Mouse (Mus musculus) c-Kit-negative CD71-positive TER-119-positive erythroid progenitor cells, embryonic 14.5 days (primary cell): Measurements from ENCODE around the gene Ctsh.
"Not testable (repeated sequence)": the region's sequence is repeated elsewhere in the genome, so short reads cannot be mapped to it uniquely, and the experiment has no call there.

Source experiments
- DNase-seq: peaks from one replicate; pipeline ENCODE4 v3.0.0-alpha.2; 2013; ENCODE audit warnings: low read depth, low spot score

The Ctsh gene

DNA sequence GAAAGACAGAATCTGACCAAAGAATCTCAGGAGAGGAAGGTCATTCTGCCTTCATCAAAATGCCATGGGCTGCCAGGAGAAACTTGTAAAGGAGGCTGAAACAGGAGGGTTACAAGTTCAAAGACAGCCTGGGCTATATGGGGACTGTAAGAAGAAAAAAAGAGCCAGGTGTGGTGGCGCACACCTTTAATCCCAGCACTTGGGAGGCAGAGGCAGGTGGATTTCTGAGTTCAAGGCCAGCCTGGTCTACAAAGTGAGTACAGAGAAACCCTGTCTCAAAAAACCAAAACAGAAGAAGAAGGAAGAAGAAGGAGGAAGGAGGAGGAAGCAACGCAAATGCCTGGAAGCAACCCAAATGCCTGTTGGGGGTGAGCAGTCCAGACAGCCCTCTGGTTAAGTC, at the start of gene Ctsh:
Ctsh (plus strand) TSS at position 301 of the 400 bp plus-strand sequence.
- DNase-seq, result no peak

GRCm38 (mm10) chr9:90006432-90006831, 47.5 kb upstream of the Ctsh start:
- no peak for DNase-seq

DNA sequence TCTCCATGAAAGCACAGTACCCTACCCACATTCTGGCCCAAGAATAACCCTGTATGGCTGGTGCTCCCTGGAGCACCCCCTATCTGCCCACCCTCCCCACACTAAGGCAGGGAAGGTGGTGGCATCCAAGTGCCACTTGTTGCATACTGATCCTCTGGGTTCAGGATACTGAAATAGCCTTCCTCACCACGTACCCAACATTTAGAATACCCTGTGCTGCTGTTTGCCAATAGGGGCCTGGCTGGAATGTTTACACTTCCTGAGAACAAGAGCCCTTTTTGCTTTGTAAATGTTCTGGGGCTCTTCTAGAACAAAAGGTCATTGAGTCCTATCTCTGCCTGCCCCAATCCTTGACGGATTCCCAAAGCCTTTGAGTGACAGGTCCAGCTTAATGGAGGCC, 46.9 kb upstream of the Ctsh start:
- no peak for DNase-seq

DNA sequence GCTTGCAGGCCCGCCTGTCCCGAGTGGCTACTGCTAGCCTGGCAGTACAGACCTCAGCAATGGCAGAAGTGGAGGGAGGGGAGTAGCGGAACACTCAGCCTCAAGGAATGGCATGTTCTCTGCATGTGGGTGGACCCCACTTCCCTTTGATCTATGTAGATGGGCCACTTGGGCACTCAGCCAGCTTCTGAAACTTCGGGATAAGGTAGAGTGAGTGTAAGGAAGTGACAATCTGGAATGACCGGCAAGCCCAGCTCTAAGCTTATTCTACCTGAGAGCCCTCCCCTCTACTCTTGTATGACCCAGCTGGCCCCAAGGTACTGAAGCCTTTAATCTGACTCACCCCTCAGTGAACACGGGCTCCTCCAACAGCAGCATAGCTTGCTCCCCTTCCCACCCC, 45.8 kb upstream of the Ctsh start:
- no peak for DNase-seq

GRCm38 (mm10) chr9:90011849-90012248, 42.1 kb upstream of the Ctsh start:
- no peak for DNase-seq

DNA sequence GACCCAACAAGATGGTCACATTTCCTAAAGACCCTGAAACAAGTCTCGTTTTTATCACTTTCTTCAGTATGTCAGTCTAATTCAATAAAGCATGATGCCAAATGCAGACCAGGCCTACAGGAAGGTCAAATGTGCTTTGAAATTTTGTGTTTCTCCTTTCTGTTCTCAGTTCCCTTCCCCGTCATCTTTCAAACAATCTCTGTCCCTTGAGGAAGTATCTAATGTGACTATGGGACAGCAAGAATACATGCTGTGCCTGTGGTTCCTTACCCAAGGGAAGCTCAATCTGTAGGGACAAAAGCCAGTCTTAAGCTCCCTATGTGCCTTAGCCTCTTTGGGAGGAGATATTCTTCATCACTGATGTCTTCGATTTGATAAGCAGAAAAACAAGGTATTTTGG, 39.3 kb upstream of the Ctsh start:
- DNase-seq, result no peak

- no peak for DNase-seq
Observed at GRCm38 (mm10) chr9:90016204-90016603, 37.7 kb upstream of the Ctsh start.

GRCm38 (mm10) chr9:90020866-90021265, 33.1 kb upstream of the Ctsh start:
- DNase-seq, result no peak

- DNase-seq, result no peak
Observed at GRCm38 (mm10) chr9:90021442-90021841, 32.5 kb upstream of the Ctsh start.

DNA sequence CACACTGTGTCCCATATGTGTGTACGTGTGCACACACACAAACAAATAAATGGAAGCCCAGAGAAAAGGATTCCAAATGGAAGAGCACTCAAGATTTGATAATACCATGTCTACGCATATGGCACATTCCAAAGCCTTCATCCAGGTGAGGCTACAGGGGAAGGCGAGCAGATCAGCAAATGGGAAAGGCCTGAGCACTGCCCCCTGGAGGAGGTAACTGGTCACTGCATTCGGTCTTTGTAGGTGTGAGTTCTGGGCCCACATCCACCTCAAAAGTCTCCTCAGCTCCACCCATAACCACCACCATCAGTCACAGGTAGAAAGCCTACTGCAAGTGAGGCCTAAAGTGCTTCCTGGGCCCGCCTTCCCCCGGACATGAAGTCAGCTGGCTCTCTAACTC, 26.2 kb upstream of the Ctsh start:
- no peak for DNase-seq

DNA sequence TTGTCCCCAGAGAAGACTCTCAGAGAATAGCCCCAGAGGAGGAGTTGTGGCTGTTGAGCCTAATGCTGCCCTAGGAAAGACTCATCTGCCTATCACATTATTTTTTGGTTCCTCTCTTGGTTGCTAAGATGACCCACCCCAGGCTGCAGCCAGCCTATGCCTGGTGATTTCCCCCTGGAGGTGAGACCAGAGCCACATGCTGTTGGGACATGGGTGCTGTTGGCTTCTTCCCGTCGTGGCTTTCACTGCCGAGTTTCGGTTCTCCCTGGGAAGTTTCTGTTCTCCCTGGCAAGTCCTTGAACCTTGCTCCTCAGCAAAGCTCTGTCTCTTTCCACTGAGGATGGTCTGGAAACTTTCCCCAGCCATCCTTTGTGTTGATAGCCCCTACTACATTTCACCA, 20.0 kb upstream of the Ctsh start:
- DNase-seq, result no peak

DNA sequence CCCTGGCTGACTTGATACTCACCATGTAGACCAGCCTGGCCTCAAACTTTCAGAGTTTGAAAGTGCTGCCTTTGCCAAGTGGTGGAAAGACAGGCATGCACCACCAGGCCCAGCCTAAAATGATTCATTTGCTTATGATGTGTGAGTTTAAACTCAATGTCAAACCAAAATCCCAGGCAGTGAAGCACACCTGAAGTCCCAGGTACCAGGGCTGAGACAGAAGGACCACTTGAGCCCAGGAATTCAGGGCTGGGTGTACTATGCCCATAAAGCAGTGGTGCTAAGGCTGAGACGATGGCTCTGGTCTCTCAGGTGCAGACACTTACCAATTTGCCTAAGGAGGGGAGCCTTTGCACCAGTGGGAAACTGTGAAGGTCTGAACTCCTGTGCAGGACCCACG, 18.8 kb upstream of the Ctsh start:
- DNase-seq, result no peak

- no peak for DNase-seq
Observed at GRCm38 (mm10) chr9:90035794-90036193, 18.2 kb upstream of the Ctsh start.

GRCm38 (mm10) chr9:90036313-90036712, 17.6 kb upstream of the Ctsh start:
- no peak for DNase-seq

DNA sequence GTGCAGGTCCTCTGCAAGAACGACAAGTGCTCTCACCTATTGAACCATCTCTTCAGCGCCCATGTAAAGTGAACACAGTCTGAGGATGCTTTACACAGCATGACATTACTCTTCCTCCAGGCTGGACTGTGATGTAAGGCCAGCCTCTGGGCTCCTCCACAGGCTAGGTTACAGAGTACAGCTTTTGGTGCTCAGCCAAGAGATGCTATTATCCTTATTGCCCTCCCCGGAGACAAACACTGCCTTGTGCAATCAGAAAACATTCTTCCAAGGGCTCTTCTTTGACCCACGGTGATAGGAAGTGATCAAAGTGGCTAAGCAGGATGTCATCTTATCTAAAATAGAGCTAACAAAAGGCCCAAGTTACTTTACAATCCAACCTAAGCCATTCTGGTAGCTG, 15.4 kb upstream of the Ctsh start:
- DNase-seq, result no peak

GRCm38 (mm10) chr9:90040916-90041315, 13.0 kb upstream of the Ctsh start:
- no peak for DNase-seq

DNA sequence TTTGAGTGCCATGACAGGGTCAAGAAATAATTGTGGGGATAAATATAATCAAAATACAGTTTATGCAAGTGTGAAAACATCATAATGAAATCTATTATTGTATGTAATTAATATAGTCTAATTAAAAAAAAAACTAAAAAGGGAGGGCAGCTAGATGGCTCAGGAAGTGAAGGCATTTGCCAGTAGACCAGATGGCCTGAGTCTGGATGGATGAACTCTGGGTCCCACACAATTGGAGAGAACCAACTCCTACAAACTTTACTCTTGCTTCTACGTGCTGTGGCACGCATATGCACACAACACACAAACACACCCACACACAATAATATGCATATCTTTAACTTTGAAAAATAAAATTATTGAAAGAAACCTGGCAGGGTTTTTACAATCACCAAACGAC, 12.4 kb upstream of the Ctsh start:
- DNase-seq, result no peak

- not testable (repeated sequence) for DNase-seq
Observed at GRCm38 (mm10) chr9:90042906-90043305, 11.0 kb upstream of the Ctsh start.

- no peak for DNase-seq
Observed at GRCm38 (mm10) chr9:90045191-90045590, 8.8 kb upstream of the Ctsh start.

- no peak for DNase-seq
Observed at GRCm38 (mm10) chr9:90047937-90048627, 5.9 kb upstream of the Ctsh start.

DNA sequence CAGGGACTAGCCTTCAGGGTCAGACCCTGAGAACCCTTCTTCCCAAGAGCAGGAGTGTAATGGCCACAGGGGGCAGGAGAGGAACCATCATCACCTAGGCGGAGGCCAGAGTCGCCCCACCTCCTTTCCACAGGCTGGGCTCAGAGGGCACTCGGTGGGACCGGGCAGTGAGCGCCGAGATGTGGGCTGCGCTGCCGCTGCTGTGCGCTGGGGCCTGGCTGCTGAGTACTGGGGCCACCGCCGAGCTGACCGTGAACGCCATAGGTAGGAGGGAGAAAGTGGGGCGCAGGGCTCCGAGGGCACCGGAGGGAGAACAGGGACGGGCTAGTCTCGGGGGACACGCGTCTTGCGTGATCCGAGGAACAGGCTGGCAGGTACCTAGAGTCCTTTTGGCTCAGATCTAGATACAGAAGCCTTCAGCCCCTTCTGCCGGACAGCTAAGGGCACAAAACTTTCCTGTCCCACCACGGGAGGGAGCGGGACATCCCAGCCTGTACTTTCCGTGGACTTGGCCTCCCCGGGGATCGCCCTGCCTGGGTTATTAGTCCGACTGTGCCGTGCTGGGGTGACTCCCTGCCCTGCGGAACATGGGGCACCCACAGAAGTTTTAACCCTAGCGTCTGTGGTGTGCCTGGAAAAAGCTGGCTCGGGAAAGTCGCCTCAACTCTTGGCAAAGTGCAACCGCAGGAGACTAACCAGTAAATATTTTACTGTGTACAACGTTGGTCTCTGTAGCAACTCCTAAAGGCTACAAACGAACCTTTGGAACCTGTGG, 606 bp downstream of the Ctsh start:
- no peak for DNase-seq

- no peak for DNase-seq
Observed at GRCm38 (mm10) chr9:90055409-90055808, 1.5 kb downstream of the Ctsh start.

- no peak for DNase-seq
Observed at GRCm38 (mm10) chr9:90055911-90056310, 2.0 kb downstream of the Ctsh start.
